Mouse (Mus musculus) layer of hippocampus, postnatal 36 days (tissue): ENCODE measurements around the gene Crat. TPM values are rescaled to one million over a fixed set of nuclear protein-coding genes. Genes with fewer than 3 reads are reported as not detected.
A peak's percentile ranks its signal among the peaks of the same experiment; 100 is the strongest.

ENCODE experiments used
- DNase-seq, 2 experiments: peaks; one replicate each; pipeline ENCODE4 v3.0.0; 2022
- microRNA-seq, 2 experiments: library from miRNA; unstranded; fragments of <30 nt; microRNA quantifications; one replicate each; pipeline ENCODE4 v1.2.0; 2021
- total RNA-seq, 2 experiments: library from RNA; stranded (reverse); gene quantifications; 2 replicates each; pipeline ENCODE4 v1.2.3; 2021

Gene Crat
- total RNA-seq, 2 experiments from 2014 or later: 42.5 to 46.1 TPM

- no peak for DNase-seq
These were observed 50.1 kb downstream of the Crat start for GRCm38 (mm10) chr2:30365281-30366069.

DNA sequence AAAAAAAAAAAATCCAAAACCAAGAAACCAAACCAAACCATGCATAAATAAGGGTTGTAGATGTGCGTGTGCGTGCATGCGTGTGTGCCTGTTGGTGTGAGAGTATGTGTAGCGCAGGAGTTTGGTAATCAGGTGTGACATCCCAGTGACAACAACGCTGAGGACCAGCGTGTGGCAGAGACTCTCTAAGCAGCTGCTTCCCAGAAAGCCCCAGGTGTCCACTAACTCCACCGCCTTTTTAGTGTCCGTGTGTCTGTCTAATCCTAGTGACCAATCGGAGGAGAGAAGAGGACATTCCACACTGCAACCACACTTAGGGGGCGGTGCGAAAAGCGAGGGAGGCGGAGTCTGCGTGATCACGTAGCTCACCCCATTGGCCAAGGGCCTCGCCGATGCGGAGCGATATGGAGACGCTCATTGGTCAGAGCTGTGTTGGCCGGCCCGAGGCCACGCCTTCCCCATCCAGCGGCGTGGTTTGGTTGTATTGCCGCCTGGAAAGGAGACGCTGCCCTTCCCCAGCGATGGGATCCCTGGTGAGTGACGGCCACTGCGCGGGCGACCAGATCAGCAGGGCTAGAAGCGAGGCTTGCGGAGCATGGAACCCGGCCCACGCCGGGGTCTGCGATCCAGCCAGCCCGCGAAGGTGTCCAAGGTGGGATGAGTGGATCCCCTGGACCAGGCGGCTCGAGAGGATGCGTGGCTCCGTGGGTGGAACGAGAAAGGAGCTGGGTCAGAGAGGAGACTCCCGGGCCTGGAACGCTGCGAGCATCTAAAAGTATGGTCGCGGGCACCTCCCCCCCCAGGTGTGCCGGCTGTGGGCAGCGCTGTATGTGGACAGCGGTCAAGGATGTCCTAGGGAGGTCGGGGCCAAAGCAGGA, 51.6 kb downstream of the Crat start, which contains the start of gene Miga2:
TSS of gene Miga2 (plus strand) at position 461 of the 878 bp plus-strand sequence.
- peak; percentile 99 for DNase-seq

DNA sequence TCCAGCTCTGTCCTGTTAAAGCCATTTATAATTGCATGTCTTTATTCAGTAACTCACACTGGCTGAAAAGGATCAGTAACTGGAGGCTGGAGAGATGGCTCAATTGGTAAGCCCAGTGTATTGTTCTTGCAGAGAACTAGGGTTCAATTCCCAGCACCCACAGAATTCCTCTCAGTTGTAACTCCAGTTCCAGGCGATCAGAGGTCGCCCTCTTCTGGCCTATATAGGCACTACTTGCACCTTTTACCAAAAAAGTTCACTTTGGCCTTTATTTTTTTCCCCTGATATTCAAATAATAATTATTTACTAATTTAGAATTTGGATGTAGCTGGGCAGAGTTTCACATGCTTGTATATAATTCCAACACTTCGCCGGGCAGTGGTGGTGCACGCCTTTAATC, 52.7 kb downstream of the Crat start:
- DNase-seq: no peak

DNA sequence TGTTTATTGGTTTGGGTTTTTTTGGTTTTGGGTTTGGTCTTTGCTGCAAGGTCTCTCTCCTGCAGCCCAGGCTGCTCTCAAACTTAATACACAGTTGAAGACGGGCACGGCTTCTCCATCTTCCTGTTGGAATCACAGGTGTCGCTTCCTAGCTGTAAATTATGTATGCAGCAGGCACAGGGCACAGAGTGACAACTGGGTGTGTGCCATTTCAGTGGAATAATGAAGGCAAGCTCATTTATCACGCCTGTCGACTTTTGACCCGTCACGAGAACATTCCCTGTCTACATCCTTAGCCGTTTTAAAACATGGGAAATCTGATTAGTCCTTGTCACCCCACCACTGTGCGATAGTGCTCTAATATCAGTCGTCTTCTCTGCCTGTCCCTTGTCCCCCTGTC, 55.0 kb downstream of the Crat start:
- DNase-seq: no peak

DNA sequence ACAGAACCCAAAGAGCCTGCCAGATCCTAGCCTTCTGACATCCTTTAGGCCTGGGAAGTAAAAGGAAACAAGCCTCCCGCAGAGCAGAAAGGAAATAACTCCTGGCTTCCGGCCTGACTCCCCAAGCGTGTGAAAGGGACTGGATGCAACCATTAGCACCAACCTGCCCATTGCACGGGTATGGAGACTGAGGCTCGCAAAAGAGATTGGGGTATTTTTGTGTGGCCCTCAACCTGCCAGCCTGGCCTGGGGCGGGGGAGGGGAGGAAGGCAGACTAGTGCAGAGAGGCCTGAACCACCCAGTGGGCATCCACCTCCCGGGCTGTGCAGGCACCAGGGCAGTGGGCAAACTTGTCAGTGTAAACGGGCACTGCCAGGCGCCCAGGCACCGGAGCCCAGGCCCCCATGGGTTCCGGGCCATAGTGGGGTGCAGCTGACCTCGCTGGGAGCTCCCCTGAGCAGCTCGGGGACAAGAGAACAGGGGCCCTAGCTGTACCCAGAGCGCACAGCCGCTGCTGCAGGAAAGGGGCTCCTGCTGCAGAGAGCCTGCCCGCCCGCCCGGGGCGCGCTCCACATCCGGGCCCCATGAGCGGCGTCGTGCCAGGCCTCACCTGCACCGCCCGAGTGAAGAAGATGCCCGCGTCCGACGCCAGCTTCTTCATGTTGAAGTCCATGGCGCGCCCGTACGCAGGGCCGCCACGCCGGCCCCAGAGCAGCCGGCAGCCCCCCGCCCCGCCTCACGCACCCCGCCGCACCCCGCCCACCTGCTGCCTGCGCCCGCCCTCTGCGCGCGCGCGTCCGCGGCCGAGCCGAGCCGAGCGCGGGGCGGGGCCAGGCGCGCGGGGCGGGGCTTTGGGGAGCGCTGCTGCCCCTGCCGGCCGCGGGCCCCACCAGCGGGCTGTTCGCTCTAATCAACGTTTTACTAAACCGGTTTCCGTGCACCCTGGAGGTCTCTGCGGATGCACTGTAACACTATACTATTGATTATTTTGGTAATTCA, 56.8 kb downstream of the Crat start, which contains the start of gene Sh3glb2:
TSS of gene Sh3glb2 (minus strand) at position 805 of the 999 bp plus-strand sequence.
- peak; percentile 75 to 79 for DNase-seq

DNA sequence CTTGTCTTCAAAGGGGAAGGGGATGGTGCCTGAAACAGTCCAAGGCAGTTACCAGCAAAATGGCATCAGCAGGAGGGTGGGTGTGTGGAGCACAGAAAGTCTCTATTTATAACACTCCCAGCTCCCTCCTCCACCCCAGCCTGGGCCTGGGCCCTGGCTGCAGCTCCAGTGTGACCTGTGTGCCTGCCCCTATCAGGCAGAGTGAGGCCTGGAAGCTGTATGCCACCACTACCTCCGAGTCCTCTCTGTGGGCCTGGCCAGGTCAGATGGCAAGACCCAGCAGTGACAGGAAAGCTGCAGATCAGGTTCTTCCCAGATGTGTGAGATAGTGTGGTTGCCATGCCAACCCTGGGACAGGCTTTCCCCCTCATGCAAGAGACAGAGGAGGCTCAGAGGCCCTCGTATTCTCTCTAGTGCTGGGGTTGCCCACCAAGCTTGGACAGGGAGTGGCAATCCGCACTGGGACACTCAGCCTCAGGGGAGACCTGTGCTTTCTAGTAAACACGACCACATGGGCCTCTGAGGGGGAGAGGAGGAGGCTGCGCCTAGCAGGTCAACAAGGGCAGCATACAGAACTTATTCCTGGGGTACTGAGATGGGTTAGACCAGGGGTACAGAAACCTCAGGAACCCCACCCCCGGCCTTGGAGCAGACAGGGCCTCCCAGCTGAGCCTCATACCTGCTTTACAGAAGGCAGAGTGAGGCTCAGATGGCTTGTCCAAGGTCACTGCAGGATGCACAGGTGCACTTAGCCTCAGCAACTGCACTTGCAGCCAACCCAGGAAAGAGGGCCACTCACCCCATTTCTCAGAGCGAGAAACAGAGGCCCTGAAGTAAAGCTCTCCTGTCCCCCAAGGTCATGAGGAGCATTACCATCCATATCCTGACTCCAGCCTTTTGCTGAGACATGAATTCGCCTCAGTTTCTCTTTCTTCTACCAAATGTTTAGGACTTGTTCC, 57.8 kb downstream of the Crat start:
- DNase-seq: peak in 1 of 2 experiments; percentile 26

DNA sequence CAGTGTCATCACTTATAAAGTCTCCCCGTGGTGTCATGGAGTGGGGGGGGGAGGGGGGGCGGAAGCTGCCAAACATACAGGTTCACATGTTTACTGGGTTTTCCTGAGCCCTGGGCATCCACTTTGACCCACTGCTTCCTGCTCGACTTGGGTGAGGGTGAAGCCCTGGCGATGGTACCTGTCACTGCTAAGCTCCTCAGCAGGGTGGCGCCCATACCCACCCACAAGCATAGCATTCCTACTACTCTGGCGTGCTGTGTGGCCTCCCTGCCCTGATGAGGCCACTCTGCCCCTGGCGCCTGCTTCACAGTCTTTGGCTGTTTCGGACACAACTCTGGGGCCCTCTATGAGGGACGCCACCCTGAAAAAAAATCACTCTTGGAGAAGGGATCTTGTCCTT, 58.7 kb downstream of the Crat start:
- DNase-seq: no peak

DNA sequence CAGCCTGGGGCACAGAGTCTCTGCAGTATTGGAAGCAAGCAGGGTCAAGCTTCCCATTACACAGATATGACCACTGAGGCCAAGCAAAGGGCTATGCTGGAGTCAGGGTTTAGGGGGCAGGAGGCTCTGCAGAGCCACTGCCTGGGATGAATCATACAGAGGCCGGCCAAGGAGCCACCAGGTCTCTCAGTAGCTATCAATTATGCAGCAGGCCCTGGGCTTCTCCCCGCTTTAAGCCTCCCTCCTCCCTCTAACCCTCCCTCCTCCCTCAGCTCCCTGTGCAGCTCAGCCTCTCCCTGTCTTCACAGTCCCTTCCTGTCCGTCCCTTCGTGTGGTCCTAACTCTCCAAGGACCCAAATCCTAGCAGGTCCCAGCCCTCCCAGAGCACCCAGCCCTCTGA, 59.3 kb downstream of the Crat start:
- DNase-seq: no peak

GRCm38 (mm10) chr2:30355861-30356260, 59.8 kb downstream of the Crat start:
- no peak for DNase-seq

DNA sequence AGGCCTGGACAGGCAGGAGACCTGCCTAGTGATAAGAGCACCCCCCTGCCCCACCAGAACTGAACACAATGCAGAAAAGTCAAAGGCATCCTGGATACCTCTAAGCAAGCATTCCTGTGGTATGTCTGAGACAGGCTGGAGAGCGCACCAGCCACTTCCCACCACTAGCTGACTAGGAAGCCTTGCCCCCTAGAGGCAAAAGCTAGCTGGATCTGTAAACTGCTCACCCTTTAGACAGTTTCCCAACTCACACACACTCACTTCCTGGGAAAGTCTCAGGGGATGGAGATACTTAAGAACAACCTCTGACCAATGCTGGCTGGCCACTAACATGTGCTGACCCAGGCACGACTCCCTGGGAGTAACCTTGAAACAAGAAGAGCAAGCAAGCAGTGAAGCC, 64.5 kb downstream of the Crat start:
- no peak for DNase-seq

Small RNAs within 50 kb of the gene (microRNA-seq; reads per million reads assigned to microRNA genes)
- 0 reads per million in 2 experiments for gene Gm47292

Other genes starting within 250 kb of the Crat start
- 10 to 100 TPM; 21.3 to 21.9 TPM for gene Endog, start 244.3 kb downstream of the Crat start, total RNA-seq
- 10 to 100 TPM; 34.5 to 37.2 TPM for gene Spout1, start 237.4 kb downstream of the Crat start, total RNA-seq
- gene Kyat1, start 210.0 kb downstream of the Crat start, total RNA-seq: 10 to 100 TPM; 16.0 to 16.2 TPM
- 10 to 100 TPM; 52.4 to 57.5 TPM for gene Lrrc8a, start 178.1 kb downstream of the Crat start, total RNA-seq
- 10 to 100 TPM in 1 of 2 experiments, 1 to 10 TPM in 1; 9.2 to 11.1 TPM for gene Gm28035, start 175.2 kb downstream of the Crat start, total RNA-seq
- 10 to 100 TPM; 16.8 to 21.9 TPM for gene Phyhd1, start 149.6 kb downstream of the Crat start, total RNA-seq
- gene Gm28038, start 134.8 kb downstream of the Crat start, total RNA-seq: not detected
- 10 to 100 TPM; 20.9 to 22.2 TPM for gene Dolk, start 129.5 kb downstream of the Crat start, total RNA-seq
- gene Nup188, start 129.4 kb downstream of the Crat start, total RNA-seq: 10 to 100 TPM; 21.1 to 23.4 TPM
- gene Sh3glb2, start 56.5 kb downstream of the Crat start, total RNA-seq: 100 to 1,000 TPM; 255 to 284 TPM
- 100 to 1,000 TPM; 108 to 121 TPM for gene Miga2, start 51.6 kb downstream of the Crat start, total RNA-seq
- gene Dolpp1, start 23.6 kb downstream of the Crat start, total RNA-seq: 10 to 100 TPM; 26.8 to 28.6 TPM
- gene Ptpa, start 226 bp upstream of the Crat start, total RNA-seq: 100 to 1,000 TPM; 166 to 168 TPM
- 10 to 100 TPM; 10.4 to 12.7 TPM for gene Ier5l, start 58.4 kb upstream of the Crat start, total RNA-seq
- 1 to 10 TPM; 3.5 to 4.0 TPM for gene Cstad, start 179.2 kb upstream of the Crat start, total RNA-seq